Mouse (Mus musculus): ENCODE measurements around the gene Preb. TPM values are rescaled to one million over a fixed set of nuclear protein-coding genes. Genes with fewer than 3 reads are reported as not detected.

The Preb gene
- total RNA-seq, 1 experiment: 94.2 TPM

- Histone ChIP-seq H3K4me1 (ENCODE audit: control insufficient read depth in 2 of 2, insufficient read depth in 2 of 2, low read length in 2 of 2, poor library complexity in 1 of 2) (no peaks in the 10 kb centered on the region), H3K27ac (ENCODE audit: insufficient read depth, low read depth, low read length, poor library complexity, severe bottlenecking) (no peak overlapping the region), H3K9ac (ENCODE audit: insufficient read depth, low read depth, low read length, poor library complexity, severe bottlenecking) (no peak overlapping the region), H3K4me3 (ENCODE audit: insufficient read depth in 1 of 2, low read depth in 1 of 2, low read length in 2 of 2, poor library complexity in 1 of 2, severe bottlenecking in 1 of 2) (peak overlapping the region in 1 of 2 experiments; percentile 50; a peak in 2 of 4 replicates), H3K9me3 (ENCODE audit: control insufficient read depth, insufficient read depth, low read depth, low read length) (no peaks in the 10 kb centered on the region), H3K36me3 (ENCODE audit: control insufficient read depth, insufficient read depth, low read length, poor library complexity, severe bottlenecking) (peaks cover 13% of the 10 kb centered on the region)
- in situ Hi-C loops (cut with MboI; ENCODE audit: low sequenced_read_pairs in 2 of 2, unreplicated experiment in 2 of 2): no loop called here
- TF ChIP-seq MAFK (IDR thresholded peaks at IDR 0.05; ENCODE audit: insufficient read depth, low read depth, low read length): no peak
- TF ChIP-seq CHD2 (IDR thresholded peaks at IDR 0.05; ENCODE audit: low read depth, low read length): no peak
- no peak for TF ChIP-seq HCFC1 (IDR thresholded peaks at IDR 0.05; ENCODE audit: borderline replicate concordance, insufficient read depth, low read length)
- no peak for TF ChIP-seq ZNF384 (IDR thresholded peaks at IDR 0.05; ENCODE audit: low read depth, low read length)
- TF ChIP-seq ZC3H11A (IDR thresholded peaks at IDR 0.05; ENCODE audit: borderline replicate concordance, low read depth, low read length): no peak
- no peak for DNase-seq (ENCODE audit: low read depth, low spot score)
Observed at GRCm38 (mm10) chr5:30960814-30961213, 653 bp upstream of the Preb start.

- Histone ChIP-seq H3K4me3 (ENCODE audit: insufficient read depth in 1 of 2, low read depth in 1 of 2, low read length in 2 of 2, poor library complexity in 1 of 2, severe bottlenecking in 1 of 2) (peak overlapping the region; percentile 84 to 88), H3K4me1 (ENCODE audit: control insufficient read depth in 2 of 2, insufficient read depth in 2 of 2, low read length in 2 of 2, poor library complexity in 1 of 2) (no peaks in the 10 kb centered on the region), H3K27ac (ENCODE audit: insufficient read depth, low read depth, low read length, poor library complexity, severe bottlenecking) (no peak overlapping the region), H3K36me3 (ENCODE audit: control insufficient read depth, insufficient read depth, low read length, poor library complexity, severe bottlenecking) (peaks cover 27% of the 10 kb centered on the region), H3K9ac (ENCODE audit: insufficient read depth, low read depth, low read length, poor library complexity, severe bottlenecking) (peak overlapping the region; percentile 93), H3K9me3 (ENCODE audit: control insufficient read depth, insufficient read depth, low read depth, low read length) (no peaks in the 10 kb centered on the region)
- in situ Hi-C loops (cut with MboI; ENCODE audit: low sequenced_read_pairs in 2 of 2, unreplicated experiment in 2 of 2): no loop called here
- no peak for DNase-seq (ENCODE audit: low read depth, low spot score)
- no peak for TF ChIP-seq CHD2 (IDR thresholded peaks at IDR 0.05; ENCODE audit: low read depth, low read length)
- TF ChIP-seq ZC3H11A (IDR thresholded peaks at IDR 0.05; ENCODE audit: borderline replicate concordance, low read depth, low read length): no peak
- TF ChIP-seq MAFK (IDR thresholded peaks at IDR 0.05; ENCODE audit: insufficient read depth, low read depth, low read length): no peak
- no peak for TF ChIP-seq ZNF384 (IDR thresholded peaks at IDR 0.05; ENCODE audit: low read depth, low read length)
- TF ChIP-seq HCFC1 (IDR thresholded peaks at IDR 0.05; ENCODE audit: borderline replicate concordance, insufficient read depth, low read length): no peak
Observed at GRCm38 (mm10) chr5:30959198-30959854, 835 bp downstream of the Preb start.

- Histone ChIP-seq H3K4me3 (ENCODE audit: insufficient read depth in 1 of 2, low read depth in 1 of 2, low read length in 2 of 2, poor library complexity in 1 of 2, severe bottlenecking in 1 of 2) (no peak overlapping the region), H3K9me3 (ENCODE audit: control insufficient read depth, insufficient read depth, low read depth, low read length) (no peaks in the 10 kb centered on the region), H3K4me1 (ENCODE audit: control insufficient read depth in 2 of 2, insufficient read depth in 2 of 2, low read length in 2 of 2, poor library complexity in 1 of 2) (no peaks in the 10 kb centered on the region), H3K9ac (ENCODE audit: insufficient read depth, low read depth, low read length, poor library complexity, severe bottlenecking) (no peak overlapping the region), H3K27ac (ENCODE audit: insufficient read depth, low read depth, low read length, poor library complexity, severe bottlenecking) (no peak overlapping the region), H3K36me3 (ENCODE audit: control insufficient read depth, insufficient read depth, low read length, poor library complexity, severe bottlenecking) (peaks cover 34% of the 10 kb centered on the region)
- no peak for DNase-seq (ENCODE audit: low read depth, low spot score)
- TF ChIP-seq ZNF384 (IDR thresholded peaks at IDR 0.05; ENCODE audit: low read depth, low read length) (no peak), HCFC1 (IDR thresholded peaks at IDR 0.05; ENCODE audit: borderline replicate concordance, insufficient read depth, low read length) (no peak), CHD2 (IDR thresholded peaks at IDR 0.05; ENCODE audit: low read depth, low read length) (no peak), ZC3H11A (IDR thresholded peaks at IDR 0.05; ENCODE audit: borderline replicate concordance, low read depth, low read length) (no peak), MAFK (IDR thresholded peaks at IDR 0.05; ENCODE audit: insufficient read depth, low read depth, low read length) (no peak)
- in situ Hi-C loops (cut with MboI; ENCODE audit: low sequenced_read_pairs in 2 of 2, unreplicated experiment in 2 of 2): no loop called here
Observed at GRCm38 (mm10) chr5:30957891-30958290, 2.3 kb downstream of the Preb start.

GRCm38 (mm10) chr5:30955751-30956150 lies 4.4 kb downstream of the Preb start:
- in situ Hi-C loops (cut with MboI; ENCODE audit: low sequenced_read_pairs in 2 of 2, unreplicated experiment in 2 of 2): no loop called here
- Histone ChIP-seq H3K9ac (ENCODE audit: insufficient read depth, low read depth, low read length, poor library complexity, severe bottlenecking) (no peak overlapping the region), H3K4me3 (ENCODE audit: insufficient read depth in 1 of 2, low read depth in 1 of 2, low read length in 2 of 2, poor library complexity in 1 of 2, severe bottlenecking in 1 of 2) (no peak overlapping the region), H3K36me3 (ENCODE audit: control insufficient read depth, insufficient read depth, low read length, poor library complexity, severe bottlenecking) (peaks cover 39% of the 10 kb centered on the region), H3K9me3 (ENCODE audit: control insufficient read depth, insufficient read depth, low read depth, low read length) (no peaks in the 10 kb centered on the region), H3K27ac (ENCODE audit: insufficient read depth, low read depth, low read length, poor library complexity, severe bottlenecking) (no peak overlapping the region), H3K4me1 (ENCODE audit: control insufficient read depth in 2 of 2, insufficient read depth in 2 of 2, low read length in 2 of 2, poor library complexity in 1 of 2) (peaks cover 0 to 2% of the 10 kb centered on the region in 2 experiments; a peak in 1 of 4 replicates)
- no peak for TF ChIP-seq HCFC1 (IDR thresholded peaks at IDR 0.05; ENCODE audit: borderline replicate concordance, insufficient read depth, low read length)
- TF ChIP-seq ZC3H11A (IDR thresholded peaks at IDR 0.05; ENCODE audit: borderline replicate concordance, low read depth, low read length): no peak
- no peak for TF ChIP-seq CHD2 (IDR thresholded peaks at IDR 0.05; ENCODE audit: low read depth, low read length)
- TF ChIP-seq MAFK (IDR thresholded peaks at IDR 0.05; ENCODE audit: insufficient read depth, low read depth, low read length): no peak
- TF ChIP-seq ZNF384 (IDR thresholded peaks at IDR 0.05; ENCODE audit: low read depth, low read length): no peak
- DNase-seq (ENCODE audit: low read depth, low spot score): no peak

Data from ES-E14 (cell line).